Mouse (Mus musculus): ENCODE data around the gene BC049715.

GRCm38 (mm10) chr6:136858420-136858819 lies 31.0 kb downstream of the BC049715 start:
- no peak for TF ChIP-seq CTCF (IDR thresholded peaks at IDR 0.05; ENCODE audit: extremely low read depth, insufficient read depth, low read length)
- TF ChIP-seq POLR2A (IDR thresholded peaks at IDR 0.05; ENCODE audit: extremely low read depth, insufficient read depth, low read length) = no peak

Data from cortical plate, adult 2 months (tissue).